Mouse (Mus musculus): Measurements from ENCODE around the gene Nifk.

Gene Nifk

DNA sequence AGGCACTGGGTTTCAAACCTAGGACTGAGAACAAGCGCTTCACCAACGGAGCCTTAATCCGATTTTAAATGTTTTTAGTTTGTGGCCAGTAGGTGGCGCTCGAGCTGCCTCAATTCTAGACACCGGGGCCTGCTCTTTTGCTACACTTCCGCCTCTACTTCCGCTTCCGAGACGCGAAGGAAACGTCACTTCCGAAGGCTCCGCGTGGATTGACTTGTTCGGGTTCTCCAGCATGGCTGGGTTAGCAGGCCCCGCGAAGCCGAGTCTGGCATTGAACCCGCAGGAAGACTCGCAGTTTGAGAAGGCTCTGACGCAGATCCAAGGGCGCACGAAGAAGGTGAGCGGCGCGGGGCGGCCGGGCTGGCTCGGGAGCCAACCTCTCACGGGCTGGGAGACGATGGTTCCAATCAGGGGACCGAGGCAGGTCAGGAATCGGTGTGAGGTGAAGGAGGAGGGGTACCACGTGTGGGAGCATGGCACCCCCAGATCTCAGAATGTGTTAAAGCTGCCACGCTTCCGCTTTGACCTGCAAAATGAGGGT is at the start of gene Nifk:
Gene Nifk, plus strand, starts transcription at position 179 of the 541 bp plus-strand sequence.
- in situ Hi-C loops (cut with MboI; ENCODE audit: unreplicated experiment in 2 of 2), result loop anchor here in 1 of 2 experiments (5.0 kb wide), 1 partner anchor 141 kb away; no protein-coding TSS in a partner anchor

DNA sequence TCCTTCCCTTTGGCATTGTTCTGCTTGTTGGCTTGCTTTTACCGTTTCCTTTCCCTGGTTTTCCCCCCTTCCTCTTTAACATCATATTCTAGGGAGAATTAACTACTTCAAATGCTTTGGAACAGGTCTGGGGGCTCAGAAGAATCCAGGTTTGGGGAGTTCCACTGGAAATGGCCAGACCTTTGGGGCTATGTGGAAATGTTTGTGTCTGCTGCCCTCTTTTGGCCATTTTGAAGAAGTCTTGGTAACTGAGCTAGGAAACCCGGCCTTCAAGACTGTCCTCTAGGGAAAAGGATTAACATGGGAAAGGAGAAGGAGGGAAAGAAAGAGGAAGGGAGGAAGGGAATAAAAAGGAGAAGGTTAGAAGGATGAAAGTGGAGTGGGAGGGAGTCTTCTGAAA is 46.5 kb upstream of the Nifk start:
- in situ Hi-C loops (cut with MboI; ENCODE audit: unreplicated experiment in 2 of 2), result no loop called here

DNA sequence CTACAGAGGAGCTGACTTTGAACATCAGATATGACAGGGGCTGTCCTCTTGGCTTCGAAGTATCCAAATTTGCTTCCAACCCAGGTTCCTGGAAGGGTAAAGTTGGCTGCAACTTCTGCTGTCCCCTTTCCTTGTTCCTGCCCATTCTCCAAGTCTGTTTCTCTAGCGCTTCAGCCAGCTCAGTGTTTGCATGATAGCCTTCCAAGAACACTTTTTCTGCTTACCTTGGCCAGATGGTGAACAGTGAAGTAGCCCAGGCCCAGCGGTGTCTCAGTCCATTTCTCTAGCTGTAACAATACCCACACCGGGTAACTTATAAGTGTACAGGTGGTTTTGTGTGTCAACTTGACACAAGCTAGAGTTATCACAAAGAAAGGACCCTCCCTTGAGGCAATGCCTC is 29.3 kb upstream of the Nifk start:
- in situ Hi-C loops (cut with MboI; ENCODE audit: unreplicated experiment in 2 of 2), result no loop called here

DNA sequence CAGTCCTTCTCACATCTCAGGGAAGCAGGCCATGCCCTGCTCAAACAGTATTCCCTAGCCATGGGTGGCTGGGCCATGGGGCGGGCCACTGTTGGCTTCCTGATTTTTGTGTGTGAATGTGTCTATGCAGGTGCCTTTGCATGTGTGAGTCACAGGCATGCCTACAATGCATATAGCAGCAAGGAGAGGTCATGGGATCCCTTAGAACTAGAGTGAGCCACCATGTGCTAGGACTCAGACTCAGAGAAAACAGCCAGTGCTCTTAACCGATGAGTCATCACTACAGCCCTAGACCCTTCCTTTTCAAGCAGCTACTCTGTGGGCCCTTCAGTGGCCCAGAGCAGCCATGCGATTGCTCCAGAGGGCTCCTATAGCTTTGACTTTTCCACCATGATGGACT is 27.4 kb upstream of the Nifk start:
- in situ Hi-C loops (cut with MboI; ENCODE audit: unreplicated experiment in 2 of 2), result no loop called here

DNA sequence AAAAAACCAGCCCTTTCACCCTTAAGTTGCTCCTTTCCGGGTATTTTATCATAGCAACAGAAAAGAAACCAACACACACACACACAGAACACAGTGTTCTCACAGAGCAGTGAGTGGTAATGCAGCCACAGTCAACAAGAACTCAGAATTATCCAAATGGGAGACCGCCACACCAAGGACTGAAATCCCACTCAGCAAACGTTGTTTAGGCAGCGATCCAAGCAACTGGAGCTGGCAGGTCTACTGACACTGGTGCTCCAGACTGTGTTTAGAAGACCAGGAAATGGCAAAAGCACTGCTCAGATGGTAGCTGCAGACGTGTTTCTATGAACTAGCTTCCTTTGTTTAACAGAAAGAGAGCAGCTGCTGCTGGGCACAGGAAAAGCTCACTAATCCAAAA is 26.8 kb upstream of the Nifk start:
- in situ Hi-C loops (cut with MboI; ENCODE audit: unreplicated experiment in 2 of 2), result no loop called here

DNA sequence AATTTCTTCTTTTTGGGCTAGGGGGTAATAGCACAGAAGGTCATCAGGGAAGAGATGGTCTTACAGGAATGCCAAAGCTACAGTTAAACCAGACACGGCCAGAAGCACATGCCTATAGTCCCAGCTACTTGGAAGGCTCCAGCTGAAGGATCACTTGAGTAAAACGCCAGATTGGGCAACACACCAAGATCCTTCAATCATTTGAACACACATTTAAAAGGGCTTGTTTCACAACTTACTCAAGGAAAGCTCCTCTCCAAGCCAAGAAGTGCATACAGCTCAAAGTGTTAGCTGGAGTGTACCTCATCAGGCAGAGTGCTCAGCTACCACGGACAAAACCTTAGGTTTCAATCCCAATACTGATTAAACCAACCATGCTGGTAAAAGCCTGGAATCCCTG is 25.0 kb upstream of the Nifk start:
- in situ Hi-C loops (cut with MboI; ENCODE audit: unreplicated experiment in 2 of 2), result no loop called here

DNA sequence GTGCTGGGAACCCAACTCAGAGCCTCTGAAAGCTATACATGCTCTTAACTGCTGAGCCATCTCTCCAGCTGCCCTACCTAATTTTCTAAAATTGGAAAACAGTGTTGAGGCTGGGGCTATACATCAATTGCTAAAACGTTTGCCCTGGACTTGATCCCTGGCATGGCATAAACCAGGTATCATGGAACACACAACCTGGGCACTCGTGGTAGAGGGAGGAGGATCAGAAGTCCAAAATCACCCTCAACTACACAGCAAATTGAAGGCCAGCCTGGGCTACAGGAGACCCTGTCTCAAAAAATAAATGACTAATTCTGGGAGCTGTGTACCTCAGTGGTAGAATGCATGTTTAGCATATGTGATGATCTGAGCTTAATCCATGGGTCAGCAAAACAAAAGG is 23.9 kb upstream of the Nifk start:
- in situ Hi-C loops (cut with MboI; ENCODE audit: unreplicated experiment in 2 of 2), result no loop called here

DNA sequence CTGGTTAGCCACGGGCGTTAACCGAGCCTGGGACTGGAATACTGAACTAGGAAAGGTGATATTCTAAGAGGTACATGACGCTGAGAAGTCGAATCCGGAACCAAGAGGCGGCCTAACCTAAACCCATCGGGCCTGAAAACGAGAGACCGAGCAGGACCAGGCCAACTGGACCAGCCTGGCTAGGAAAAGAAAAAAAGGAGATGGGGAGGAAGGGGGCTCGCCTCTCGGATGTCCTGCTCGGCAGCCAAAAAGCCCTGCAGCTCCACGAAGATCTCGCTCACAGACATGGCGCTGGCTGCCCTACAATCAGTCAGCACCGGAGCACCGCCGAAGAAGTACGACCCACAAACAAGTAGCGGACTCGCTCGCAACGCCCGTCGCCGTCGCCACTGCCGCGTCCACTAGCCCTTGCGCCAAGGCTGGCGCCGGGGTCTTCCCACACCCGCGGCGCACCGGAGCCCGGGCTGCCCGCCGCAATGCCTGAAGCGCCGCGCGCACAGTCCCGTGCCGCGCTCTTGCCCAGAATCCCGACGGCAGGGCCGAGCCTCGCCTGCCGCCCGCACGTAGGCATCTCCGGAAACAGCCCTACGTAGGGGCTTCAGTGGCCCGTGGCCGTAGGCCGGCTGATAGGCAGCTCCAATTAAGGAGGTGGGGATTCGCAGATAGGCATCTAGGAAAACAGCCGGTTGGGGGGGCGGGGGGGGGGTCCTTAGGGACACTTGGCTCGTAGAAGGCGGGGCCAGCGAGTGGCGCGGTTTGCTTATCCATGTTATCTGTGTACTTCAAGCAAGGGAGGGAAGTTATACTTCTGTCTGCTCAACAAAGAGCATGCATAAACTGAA is 10.6 kb upstream of the Nifk start:
- in situ Hi-C loops (cut with MboI; ENCODE audit: unreplicated experiment in 2 of 2), result no loop called here

DNA sequence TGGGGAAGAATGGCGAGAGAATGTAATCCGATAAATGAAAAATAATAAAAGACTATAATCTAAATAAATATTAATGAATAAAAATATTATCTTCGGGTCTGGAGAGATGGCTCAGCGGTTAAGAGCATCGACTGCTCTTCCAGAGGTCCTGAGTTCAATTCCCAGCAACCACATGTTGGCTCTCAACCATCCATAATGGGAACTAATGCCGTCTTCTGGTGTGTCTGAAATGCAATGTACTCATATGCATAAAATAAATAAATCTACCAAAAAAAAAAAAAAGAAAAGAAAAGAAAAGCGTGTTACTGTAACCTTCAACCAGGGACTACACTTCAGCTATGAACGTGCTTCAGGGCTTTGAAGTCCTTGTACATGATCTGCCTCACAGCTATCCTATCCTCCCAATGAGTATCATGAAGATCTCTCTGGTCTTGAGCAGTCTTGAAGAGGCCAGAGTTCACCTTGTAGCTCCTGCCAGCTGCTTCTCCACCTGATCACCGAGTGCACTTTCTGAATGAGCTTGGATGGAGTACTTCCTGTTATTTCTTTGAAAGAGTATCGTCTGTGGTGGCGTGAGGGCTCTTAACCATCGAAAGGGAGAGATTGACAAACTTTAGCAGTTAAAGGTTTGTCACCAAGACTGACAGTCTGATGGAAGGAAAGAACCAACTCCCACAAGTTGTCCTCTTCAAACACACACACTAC is 9.9 kb upstream of the Nifk start, which contains the start of gene Tsn:
Gene Tsn, minus strand, starts transcription at position 118 of the 705 bp plus-strand sequence.
- in situ Hi-C loops (cut with MboI; ENCODE audit: unreplicated experiment in 2 of 2), result no loop called here

DNA sequence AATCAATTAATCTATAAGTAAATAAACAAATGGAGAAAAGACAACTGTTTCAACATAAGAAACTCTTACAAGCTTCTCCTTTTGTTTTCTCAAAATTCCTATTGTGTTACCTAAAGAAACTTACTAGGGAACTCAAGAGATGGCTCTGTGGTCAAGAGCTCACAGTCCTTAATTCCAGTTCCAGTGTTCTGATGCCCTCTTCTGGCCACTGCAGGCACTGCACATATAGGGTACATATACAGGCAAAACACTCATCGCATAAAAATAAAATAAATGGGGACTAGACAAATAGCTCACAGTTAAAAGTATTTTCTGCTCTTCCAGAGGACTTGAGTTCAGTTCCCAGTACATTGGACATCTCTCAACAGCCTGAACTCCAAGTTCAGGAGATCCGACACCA is 943 bp upstream of the Nifk start:
- in situ Hi-C loops (cut with MboI; ENCODE audit: unreplicated experiment in 2 of 2), result loop anchor here in 1 of 2 experiments (5.0 kb wide), 1 partner anchor 142 kb away; no protein-coding TSS in a partner anchor

DNA sequence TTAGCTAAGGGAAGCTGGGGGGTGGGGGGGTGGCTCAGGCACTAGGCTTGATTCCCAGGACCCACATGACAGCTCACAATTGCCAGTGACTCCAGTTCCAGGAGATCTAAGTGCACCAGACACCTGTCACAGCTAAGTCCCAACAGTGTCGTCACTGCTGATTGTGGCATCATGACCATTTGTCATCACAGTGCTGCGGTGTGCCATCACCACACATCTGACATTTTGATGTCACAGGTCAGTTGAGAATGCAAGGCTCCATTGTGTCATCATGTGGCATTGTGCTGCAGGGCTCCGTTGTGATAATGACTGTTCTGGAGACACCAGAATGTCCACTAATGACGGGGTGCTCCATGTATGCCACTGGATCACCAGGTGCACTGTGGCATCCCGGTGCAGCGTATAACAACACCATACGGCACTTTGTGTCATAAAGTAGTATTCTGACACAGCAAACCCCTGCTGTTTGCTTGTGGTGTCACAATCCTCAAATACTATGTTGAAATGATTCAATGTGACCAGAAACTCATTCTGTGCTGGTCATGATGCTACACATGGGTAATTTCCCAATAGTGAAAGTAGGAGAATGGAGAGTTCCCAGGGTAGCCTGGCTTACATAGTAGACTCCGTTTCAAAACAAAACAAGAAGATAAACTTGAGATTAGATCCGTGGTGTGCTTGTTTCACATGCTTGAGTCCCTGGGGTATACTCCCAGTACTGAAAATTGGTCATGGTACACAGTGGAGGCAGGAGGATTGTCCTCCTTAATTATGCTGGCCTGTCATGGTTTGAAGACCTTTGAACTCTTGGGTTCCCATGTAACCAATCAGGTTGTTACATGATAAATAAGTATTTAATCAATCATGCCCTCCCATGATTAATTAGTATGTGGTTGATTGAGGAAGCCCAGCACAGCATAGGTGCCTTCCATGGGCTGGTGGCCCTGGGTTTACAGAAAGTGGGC is 13.4 kb downstream of the Nifk start:
- in situ Hi-C loops (cut with MboI; ENCODE audit: unreplicated experiment in 2 of 2), result loop anchor here (10.0 to 25.0 kb wide), 2 partner anchors 160 to 427 kb away; no protein-coding TSS in a partner anchor

DNA sequence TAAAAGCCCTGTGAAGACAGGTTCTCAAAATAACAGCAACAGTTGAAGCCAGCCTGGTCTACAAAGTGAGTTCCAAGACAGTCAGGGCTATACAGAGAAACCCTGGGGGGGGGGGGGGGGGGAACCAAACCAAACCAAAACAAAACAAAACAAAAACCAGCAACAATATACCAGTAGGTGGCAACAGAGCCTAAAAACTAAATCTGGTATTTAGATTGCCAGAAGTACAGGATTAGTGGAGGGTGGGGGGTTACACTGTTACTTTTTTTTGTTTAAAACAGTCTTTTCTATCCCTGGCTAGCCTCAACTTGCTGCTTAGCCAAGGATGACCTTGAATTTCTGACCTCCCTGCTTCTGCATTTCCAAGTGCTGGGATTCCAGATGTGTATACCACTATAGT is 14.2 kb downstream of the Nifk start:
- in situ Hi-C loops (cut with MboI; ENCODE audit: unreplicated experiment in 2 of 2), result loop anchor here (10.0 to 25.0 kb wide), 2 partner anchors 159 to 426 kb away; no protein-coding TSS in a partner anchor

DNA sequence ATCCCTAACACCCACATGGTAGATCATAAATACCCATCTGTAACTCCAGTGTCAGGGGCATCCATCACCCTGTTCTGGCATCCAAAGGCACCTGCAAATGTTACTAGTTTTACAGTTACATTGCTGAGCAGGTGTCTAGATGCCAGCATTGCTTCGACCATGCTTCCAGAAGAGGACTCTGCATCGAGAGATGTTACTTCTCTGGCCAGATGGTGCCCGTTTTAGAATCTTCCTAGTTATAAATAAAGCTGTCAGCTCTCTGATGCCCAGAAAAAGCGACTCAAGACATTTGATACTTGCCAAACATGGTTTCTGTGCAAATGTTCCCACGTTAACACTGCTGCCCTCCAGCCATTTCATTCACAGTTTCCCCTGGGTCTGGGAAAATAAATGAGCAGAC is 16.3 kb downstream of the Nifk start:
- in situ Hi-C loops (cut with MboI; ENCODE audit: unreplicated experiment in 2 of 2), result loop anchor here (10.0 to 25.0 kb wide), 2 partner anchors 157 to 424 kb away; no protein-coding TSS in a partner anchor

DNA sequence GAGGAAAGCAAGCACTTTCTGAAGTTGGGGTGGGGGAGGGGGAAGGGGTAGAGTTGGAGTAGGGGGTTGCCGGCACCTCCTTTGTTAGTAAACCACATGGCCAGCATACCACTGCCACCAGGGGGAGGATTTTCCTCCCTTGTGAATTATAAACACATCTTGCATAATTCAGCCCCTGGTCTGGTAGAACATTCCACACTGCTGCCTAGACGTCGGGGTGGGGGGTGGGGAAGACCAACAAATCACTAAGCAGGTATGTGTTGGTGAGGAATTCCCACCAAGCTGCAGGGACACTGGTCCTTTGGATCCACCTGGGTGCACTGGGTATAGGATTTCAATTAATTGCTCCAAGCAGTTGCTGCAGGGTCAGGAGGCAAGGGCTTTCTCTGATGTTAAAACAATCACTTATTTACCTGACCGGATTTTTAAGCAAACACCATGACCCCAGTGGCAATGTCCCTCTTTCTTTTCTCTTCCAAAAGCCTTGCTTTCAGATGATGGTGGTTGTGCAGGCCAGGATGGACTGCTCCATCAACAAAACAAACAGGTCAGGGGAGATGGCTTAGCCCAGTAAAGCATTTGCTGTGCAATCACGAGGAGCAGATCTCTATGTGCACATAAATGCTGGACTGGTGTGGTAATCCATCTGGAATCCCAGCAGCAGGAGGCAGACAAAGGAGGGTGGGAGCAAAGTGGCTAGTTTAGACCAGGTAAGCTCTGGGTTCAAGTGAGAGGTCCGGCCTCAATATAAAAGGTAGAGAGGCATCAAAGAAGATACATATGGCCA is 22.2 kb downstream of the Nifk start:
- in situ Hi-C loops (cut with MboI; ENCODE audit: unreplicated experiment in 2 of 2), result loop anchor here (25.0 kb wide), 1 partner anchor 418 kb away; no protein-coding TSS in a partner anchor

DNA sequence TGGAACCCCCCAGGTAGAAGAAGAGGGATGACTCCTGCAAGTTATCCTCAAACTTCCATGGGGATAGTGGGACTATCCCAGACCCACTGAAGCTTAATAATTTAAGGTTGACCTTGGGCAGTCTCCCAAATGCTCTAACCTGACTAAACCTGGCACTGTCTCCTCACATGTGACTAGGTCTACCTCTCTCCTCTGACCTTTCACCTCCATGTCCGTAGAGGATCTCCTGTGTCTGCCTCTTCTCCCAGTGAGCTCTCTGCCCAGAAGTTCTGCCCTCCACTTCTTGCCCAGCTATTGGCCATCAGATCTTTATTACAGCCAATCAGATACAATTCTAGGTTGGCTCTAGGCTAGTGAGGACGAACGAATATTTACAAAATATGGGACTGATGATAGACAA is 28.3 kb downstream of the Nifk start:
- in situ Hi-C loops (cut with MboI; ENCODE audit: unreplicated experiment in 2 of 2), result loop anchor here (25.0 kb wide), 1 partner anchor 412 kb away; no protein-coding TSS in a partner anchor

DNA sequence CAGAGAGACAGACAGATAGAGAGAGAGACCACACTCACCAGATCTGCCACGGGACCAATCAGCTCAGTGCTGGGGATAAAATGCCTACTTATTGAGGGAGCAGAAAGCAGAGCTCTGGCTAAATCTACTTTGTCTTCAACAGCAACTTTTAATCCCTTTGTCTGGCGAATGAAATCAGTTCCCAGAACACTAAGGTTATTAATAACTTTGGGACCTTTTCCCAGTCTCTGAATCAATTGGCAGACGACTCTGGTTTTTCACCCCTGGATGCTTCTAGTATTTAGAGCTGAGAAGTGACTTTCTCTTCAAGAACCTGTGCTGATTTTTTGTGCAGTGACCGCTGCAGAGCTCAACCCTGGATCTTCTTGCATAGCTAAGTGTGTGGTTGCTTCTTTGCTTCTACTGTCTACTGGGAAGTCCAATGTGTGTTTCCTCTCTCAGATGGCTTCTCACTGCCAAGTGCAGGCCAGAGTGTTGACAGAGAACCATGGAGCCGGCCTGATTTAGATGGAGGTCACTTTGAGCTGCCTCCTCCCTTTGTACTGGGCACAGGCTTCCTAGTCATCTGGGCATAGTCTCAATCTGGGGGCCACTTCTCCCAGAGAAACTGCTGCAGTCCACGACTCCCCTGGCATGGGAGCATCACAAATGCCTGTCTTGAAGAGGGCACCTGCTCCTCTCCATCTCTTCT is 37.6 kb downstream of the Nifk start:
- in situ Hi-C loops (cut with MboI; ENCODE audit: unreplicated experiment in 2 of 2), result no loop called here

DNA sequence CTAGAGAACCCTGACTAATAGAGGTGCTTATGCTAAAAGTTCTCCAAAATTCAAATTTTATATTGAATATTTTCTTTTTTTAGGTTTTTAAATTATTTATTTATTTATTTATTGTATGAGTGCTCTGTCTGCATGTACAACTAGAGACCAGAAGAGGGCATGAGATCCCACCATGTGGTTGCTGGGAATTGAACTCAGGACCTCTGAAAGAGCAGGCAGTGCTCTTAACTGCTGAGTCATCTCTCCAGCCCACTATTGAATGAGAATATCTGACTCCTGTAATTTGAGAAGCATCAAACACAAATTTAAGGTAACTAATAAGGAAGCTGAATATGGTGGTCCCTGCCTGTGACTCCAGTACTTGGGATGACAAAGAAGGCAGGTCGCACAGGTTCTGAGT is 46.3 kb downstream of the Nifk start:
- in situ Hi-C loops (cut with MboI; ENCODE audit: unreplicated experiment in 2 of 2), result loop anchor here in 1 of 2 experiments (5.0 kb wide), 1 partner anchor 94 kb away; no protein-coding TSS in a partner anchor

DNA sequence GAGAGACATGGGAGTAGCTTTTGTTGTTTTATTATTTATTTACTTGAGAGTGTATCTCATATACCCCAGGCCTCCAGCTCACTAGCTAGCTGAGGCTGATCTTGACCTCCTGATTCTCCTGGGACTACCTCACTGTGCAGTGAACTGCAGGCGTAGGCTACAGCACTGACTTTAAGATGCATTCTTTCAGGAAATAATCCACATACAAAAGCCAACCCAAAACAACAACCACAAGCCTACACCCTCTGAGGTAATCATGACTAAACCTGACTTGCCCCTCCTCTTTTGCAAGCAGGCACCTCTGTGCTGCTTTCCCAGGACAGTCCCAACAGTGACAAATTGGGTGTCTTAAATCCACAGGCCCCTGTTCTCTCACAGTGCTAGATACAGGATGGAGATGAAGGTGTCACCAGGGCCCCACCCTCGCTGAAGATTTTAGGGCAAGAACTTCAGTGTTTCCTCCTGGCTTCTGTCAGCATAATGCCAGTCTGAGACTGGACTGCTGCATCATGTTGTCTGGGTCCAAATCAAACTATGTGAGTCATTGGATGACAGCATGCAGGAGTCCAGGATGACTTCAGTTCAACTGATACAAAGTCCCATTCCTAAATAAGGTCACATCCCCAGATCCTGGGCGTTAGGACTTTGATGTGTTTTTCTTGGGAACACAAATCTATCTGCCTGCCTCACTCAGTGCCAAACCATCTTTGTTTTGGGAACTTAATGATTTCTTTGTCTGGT is 47.3 kb downstream of the Nifk start:
- in situ Hi-C loops (cut with MboI; ENCODE audit: unreplicated experiment in 2 of 2), result loop anchor here in 1 of 2 experiments (5.0 kb wide), 1 partner anchor 93 kb away; no protein-coding TSS in a partner anchor

Data from v-Abl transformed pro-B cells (cell line).